In genomic region chr3:58485883-58486282, GRCm38 (mm10) we compare ENCODE assay signal across 11 mouse cellular contexts. TPM values are rescaled to one million over a fixed set of nuclear protein-coding genes. Genes with fewer than 3 reads are reported as not detected.
DNase-seq lines count a peak whose midpoint lies in the region; TF ChIP-seq lines count a peak whose summit lies in the region.
"Had no signal": no experiment of that assay in that cellular context is flagged by ENCODE, and none has a peak within 500 bp of the region (broad histone marks: within the 10 kb centered on the region; RNA-seq: fewer than 3 reads in every experiment).

No protein-coding gene starts in this region.

- H3K27ac ChIP-seq in layer of hippocampus, adult 2 months = no peak overlapping the region
- H3K27ac ChIP-seq in CH12.LX (ENCODE audit: insufficient read depth, low read depth) = no peak overlapping the region
- H3K27ac ChIP-seq: embryonic facial prominence, embryonic 15.5 days had no signal

- H3K36me3 ChIP-seq in CH12.LX (replicated peaks in 1 of 2; ENCODE audit: control insufficient read depth in 1 of 2, insufficient read depth in 1 of 2, low read length in 1 of 2) = no peaks in the 10 kb centered on the region
- H3K36me3 ChIP-seq: embryonic facial prominence, embryonic 15.5 days had no signal

- no peak for TF ChIP-seq EP300 in CH12.LX (IDR thresholded peaks at IDR 0.05; ENCODE audit: low read length)

- TF ChIP-seq RAD21 in CH12.LX (IDR thresholded peaks at IDR 0.05; ENCODE audit: low read depth, low read length) = peak; percentile 61

- H3K27me3 ChIP-seq in CH12.LX (replicated peaks) = no peaks in the 10 kb centered on the region
- H3K27me3 ChIP-seq: embryonic facial prominence, embryonic 15.5 days had no signal

- peak; percentile 65 for TF ChIP-seq CTCF in layer of hippocampus, adult 2 months (conservative IDR thresholded peaks at IDR 0.05)
- TF ChIP-seq CTCF in CH12.LX (conservative IDR thresholded peaks at IDR 0.05 in 1 of 2, IDR thresholded peaks at IDR 0.05 in 1 of 2; ENCODE audit: low read depth in 2 of 2, low read length in 2 of 2) = peak; percentile 66 to 67

- H3K4me3 ChIP-seq in layer of hippocampus, adult 2 months = no peak overlapping the region
- no peak overlapping the region for H3K4me3 ChIP-seq in CH12.LX (replicated peaks in 1 of 3; ENCODE audit: low read depth in 2 of 3, low read length in 2 of 3, poor library complexity in 1 of 3)
- H3K4me3 ChIP-seq: embryonic facial prominence, embryonic 15.5 days had no signal

- H3K9me3 ChIP-seq in CH12.LX (replicated peaks; ENCODE audit: low read length) = peaks cover 8% of the 10 kb centered on the region
- H3K9me3 ChIP-seq: embryonic facial prominence, embryonic 15.5 days had no signal

- in situ Hi-C loops in CH12.LX (cut with MboI; ENCODE audit: low pct_ligation_motif_present, low pct_unique_long_range_greater_than_20kb, low sequenced_read_pairs) = loop anchor here (25.0 kb wide), 1 partner anchor 649 kb away; the partner anchor contains the start of gene Pfn2

- no peak for DNase-seq in layer of hippocampus, adult 2 months (ENCODE audit: low spot score in 2 of 2)
- DNase-seq in layer of hippocampus, adult 8-10 months (ENCODE audit: low spot score in 2 of 2) = no peak
- peak; percentile 55 for DNase-seq in CH12.LX (ENCODE audit: extremely low read depth)
- DNase-seq in c-Kit-positive CD71-positive TER-119-negative erythroid progenitor cells, embryonic 14.5 days (ENCODE audit: low read depth) = peak; percentile 36
- peak; percentile 12 for DNase-seq in retina, postnatal 1 day
- DNase-seq in frontal cortex, postnatal 14 days (ENCODE audit: low spot score in 2 of 2) = no peak
- DNase-seq in ovary, postnatal 10 days (ENCODE audit: low spot score) = no peak
- no peak for DNase-seq in left cerebral cortex, postnatal 25 days (ENCODE audit: low spot score in 2 of 2)
- DNase-seq: kidney, postnatal 25 days had no signal

- H3K4me1 ChIP-seq in CH12.LX (ENCODE audit: control insufficient read depth in 1 of 2, insufficient read depth in 2 of 2) = peaks cover 0 to 1% of the 10 kb centered on the region in 2 experiments; a peak in 1 of 4 replicates
- H3K4me1 ChIP-seq: embryonic facial prominence, embryonic 15.5 days had no signal

- dilution Hi-C loops in CH12.LX (cut with MboI; ENCODE audit: extremely low pct_ligation_motif_present, extremely low pct_unique_long_range_greater_than_20kb, low sequenced_read_pairs) = no loop called here

- H3K4me2 ChIP-seq in CH12.LX (ENCODE audit: insufficient read depth, low read depth, poor library complexity, severe bottlenecking) = no peak overlapping the region
- H3K4me2 ChIP-seq: embryonic facial prominence, embryonic 15.5 days; heart, embryonic 11.5 days had no signal

- no peak for TF ChIP-seq POLR2A in CH12.LX (IDR thresholded peaks at IDR 0.05; ENCODE audit: low read depth, low read length)

- H3K9ac ChIP-seq in CH12.LX (ENCODE audit: insufficient read depth, low read depth) = no peak overlapping the region
- H3K9ac ChIP-seq: embryonic facial prominence, embryonic 15.5 days had no signal

- intact Hi-C loops in left cerebral cortex, postnatal 25 days (cut with DNase I) = loop anchor here (10.0 kb wide), 1 partner anchor 811 kb away; no protein-coding TSS in a partner anchor

- H3K79me2 ChIP-seq in CH12.LX (replicated peaks; ENCODE audit: control insufficient read depth, extremely low read depth, insufficient read depth, poor library complexity, severe bottlenecking) = no peaks in the 10 kb centered on the region

TF ChIP-seq in CH12.LX, 34 proteins besides CTCF, POLR2A, EP300 and RAD21:
- TF ChIP-seq IRF4 (IDR thresholded peaks at IDR 0.05; ENCODE audit: low read depth, low read length) (no peak), KAT2A (IDR thresholded peaks at IDR 0.05; ENCODE audit: insufficient replicate concordance, low read length) (no peak), MYC (IDR thresholded peaks at IDR 0.05; ENCODE audit: low read depth, low read length) (peak; percentile 72; the same call in 1 of the 2 replicates), E2F4 (IDR thresholded peaks at IDR 0.05; ENCODE audit: insufficient replicate concordance, low read depth, low read length) (no peak), SMC3 (IDR thresholded peaks at IDR 0.05; ENCODE audit: low read depth, low read length) (peak; percentile 45), MAZ (IDR thresholded peaks at IDR 0.05; ENCODE audit: low read depth, low read length) (no peak), TCF12 (IDR thresholded peaks at IDR 0.05; ENCODE audit: low read depth, low read length) (no peak), BHLHE40 (IDR thresholded peaks at IDR 0.05; ENCODE audit: low read depth, low read length) (no peak), ELF1 (IDR thresholded peaks at IDR 0.05; ENCODE audit: low read depth, low read length) (no peak), POLR2AphosphoS2 (IDR thresholded peaks at IDR 0.05; ENCODE audit: low read depth, low read length) (no peak)

RNA-seq across cellular contexts. Expression of gene Eif2a, which starts 39.7 kb away (rescaled TPM):
- total RNA-seq in layer of hippocampus, adult 2 months (2021) = 10 to 100 TPM; 43.3 to 52.2 TPM
- total RNA-seq in layer of hippocampus, adult 8-10 months (2022) = 10 to 100 TPM; 48.3 to 55.8 (median 49.8) TPM
- total RNA-seq in CH12.LX (2012; rRNA removed) (107 and 119 TPM in 2 replicates), CH12.LX (2014; rRNA removed) (215 and 241 TPM in 2 replicates)
- 116 and 117 TPM in 2 replicates for polyA plus RNA-seq in CH12.LX (2012; ENCODE audit: insufficient read length, low read depth)
- total RNA-seq in left cerebral cortex, postnatal 25 days (2021) = 10 to 100 TPM; 40.8 to 42.2 TPM

RNA-seq across cellular contexts. Expression of gene Serp1, which starts 39.8 kb away (rescaled TPM):
- 10 to 100 TPM; 22.3 to 22.7 TPM for total RNA-seq in layer of hippocampus, adult 2 months (2021)
- total RNA-seq in layer of hippocampus, adult 8-10 months (2022) = 10 to 100 TPM; 22.5 to 25.9 (median 24.6) TPM
- total RNA-seq in CH12.LX (2012; rRNA removed) (210 and 219 TPM in 2 replicates), CH12.LX (2014; rRNA removed) (470 and 509 TPM in 2 replicates)
- polyA plus RNA-seq in CH12.LX (2012; ENCODE audit: insufficient read length, low read depth) = 252 and 298 TPM in 2 replicates
- total RNA-seq in left cerebral cortex, postnatal 25 days (2021) = 10 to 100 TPM; 23.4 to 25.4 TPM

Comparison
In these comparisons a context has a peak if more than half of its experiments do, and no peak if none do; other contexts are left out.
1. DNase-seq: peak in CH12.LX (single experiment), c-Kit-positive CD71-positive TER-119-negative erythroid progenitor cells, embryonic 14.5 days (single experiment) and retina, postnatal 1 day (single experiment); none in layer of hippocampus, adult 2 months (0 of 2), layer of hippocampus, adult 8-10 months (0 of 2), frontal cortex, postnatal 14 days (0 of 2), ovary, postnatal 10 days (single experiment) and left cerebral cortex, postnatal 25 days (0 of 2).
2. RNA of gene Serp1, which starts 39.8 kb away (total RNA-seq): 210 to 509 TPM in CH12.LX; 23.4 to 25.4 TPM in left cerebral cortex, postnatal 25 days, 22.5 to 25.9 TPM in layer of hippocampus, adult 8-10 months and 22.3 to 22.7 TPM in layer of hippocampus, adult 2 months; every median in the first group is over 4 times any median in the second.